Mouse (Mus musculus) heart, postnatal 0 days (tissue): ENCODE data around the gene Gfod1. TPM values are rescaled to one million over a fixed set of nuclear protein-coding genes. Genes with fewer than 3 reads are reported as not detected.

Source experiments
- ATAC-seq: fragments of 200-750 bp; cut with Nextera tagmentation; 2 replicates; pipeline ENCODE4 v1.8.0; 2017; ENCODE audit warnings: low read depth, moderate number of reproducible peaks, moderate library complexity; ENCODE audit not compliant: insufficient read depth
- DNase-seq: peaks from one replicate; pipeline ENCODE4 v3.0.0-alpha.2; 2016; ENCODE audit warnings: low spot score
- H3K27ac ChIP-seq: fragments of 300-500 bp; sonication (generic); 2 replicates; pipeline ENCODE4 v1.5.1; 2014; ENCODE audit warnings: low read depth, mild to moderate bottlenecking
- H3K27me3 ChIP-seq: fragments of 300-500 bp; sonication (generic); 2 replicates; pipeline ENCODE4 v1.6.1; 2014; ENCODE audit warnings: low read length, mixed read lengths; ENCODE audit not compliant: control insufficient read depth, insufficient read depth
- H3K36me3 ChIP-seq: fragments of 300-500 bp; sonication (generic); replicated peaks from 2 replicates; pipeline ENCODE4 v1.6.1; 2014; ENCODE audit warnings: low read length, mixed read lengths; ENCODE audit not compliant: control insufficient read depth, insufficient read depth
- H3K4me1 ChIP-seq: fragments of 300-500 bp; sonication (generic); 2 replicates; pipeline ENCODE4 v1.6.1; 2014; ENCODE audit warnings: antibody characterized with exemption; ENCODE audit not compliant: control insufficient read depth, insufficient read depth
- H3K4me2 ChIP-seq: fragments of 300-500 bp; sonication (generic); 2 replicates; pipeline ENCODE4 v1.6.1; 2014; ENCODE audit warnings: low read depth, mild to moderate bottlenecking, low read length, moderate library complexity
- H3K4me3 ChIP-seq: fragments of 300-500 bp; sonication (generic); 2 replicates; pipeline ENCODE4 v1.5.1; 2014; ENCODE audit warnings: low read depth, low read length
- H3K9ac ChIP-seq: fragments of 300-500 bp; sonication (generic); replicated peaks from 2 replicates; pipeline ENCODE4 v1.6.1; 2014; ENCODE audit warnings: low read depth, low read length, mixed read lengths
- H3K9me3 ChIP-seq: fragments of 300-500 bp; sonication (generic); replicated peaks from 2 replicates; pipeline ENCODE4 v1.6.1; 2016; ENCODE audit warnings: low read length; ENCODE audit not compliant: control insufficient read depth
- CTCF ChIP-seq: IDR thresholded peaks from 2 replicates; pipeline ENCODE4 v1.5.1; 2016; ENCODE audit warnings: antibody characterized with exemption, control low read depth, low read depth
- EP300 ChIP-seq: IDR thresholded peaks from 2 replicates; pipeline ENCODE4 v1.6.1; 2016; ENCODE audit warnings: antibody characterized with exemption, low read depth
- WGBS: fragments of 180-500 bp; shearing (Covaris S2); extraction: QIAGEN DNeasy Blood & Tissue Kit; methylation state at CpG from one replicate; pipeline ENCODE4 v1.1.7; 2014; 5-methylcytosine and 5-hydroxymethylcytosine counted together
- polyA plus RNA-seq: library from polyadenylated mRNA; unstranded; fragments of >200 nt; fragmentation: Nextera tagmentation; extraction: Ambion mirVana; gene quantifications from 2 replicates; pipeline ENCODE4 v1.2.1, GENCODE M21; 2015
- total RNA-seq: library from RNA; depleted of rRNA; stranded (reverse); fragments of >200 nt; gene quantifications from 2 replicates; pipeline ENCODE4 v1.2.3, GENCODE M21; 2014; ENCODE audit warnings: low replicate concordance

The Gfod1 gene
- total and polyA plus RNA-seq, 2 experiments from 2014 or later = 2.5 to 20.5 TPM

DNA sequence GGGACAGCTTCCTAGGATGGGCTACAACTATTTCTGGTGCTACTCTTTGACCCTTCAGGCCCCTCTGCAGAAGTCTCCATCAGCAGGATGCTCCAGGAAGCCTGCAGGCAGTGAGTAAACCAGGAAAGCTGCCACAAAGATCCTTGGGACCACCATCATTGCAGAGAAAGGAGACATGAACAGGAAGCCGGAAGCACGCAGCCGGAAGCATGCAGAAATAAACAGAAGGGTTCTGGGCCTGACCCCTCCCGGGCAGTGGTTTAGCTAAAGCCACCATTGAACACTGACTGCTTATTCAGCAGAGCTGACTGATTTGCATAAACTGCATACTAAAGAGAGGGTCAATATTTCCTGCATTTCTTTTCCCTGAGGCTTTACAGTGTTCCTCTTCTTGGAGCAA, 34.7 kb upstream of the Gfod1 start:
- Histone ChIP-seq H3K27me3 (no peaks in the 10 kb centered on the region), H3K27ac (no peak overlapping the region), H3K4me2 (no peak overlapping the region), H3K4me3 (no peak overlapping the region), H3K4me1 (peaks cover 11% of the 10 kb centered on the region; the same call in 1 of the 2 replicates), H3K9ac (no peak overlapping the region), H3K36me3 (no peaks in the 10 kb centered on the region), H3K9me3 (no peaks in the 10 kb centered on the region)
- DNase-seq (no peak), ATAC-seq (no peak)
- 71% methylated on average over 4 of the region's 4 CpGs for WGBS
- TF ChIP-seq CTCF = no peak
- TF ChIP-seq EP300 = no peak

DNA sequence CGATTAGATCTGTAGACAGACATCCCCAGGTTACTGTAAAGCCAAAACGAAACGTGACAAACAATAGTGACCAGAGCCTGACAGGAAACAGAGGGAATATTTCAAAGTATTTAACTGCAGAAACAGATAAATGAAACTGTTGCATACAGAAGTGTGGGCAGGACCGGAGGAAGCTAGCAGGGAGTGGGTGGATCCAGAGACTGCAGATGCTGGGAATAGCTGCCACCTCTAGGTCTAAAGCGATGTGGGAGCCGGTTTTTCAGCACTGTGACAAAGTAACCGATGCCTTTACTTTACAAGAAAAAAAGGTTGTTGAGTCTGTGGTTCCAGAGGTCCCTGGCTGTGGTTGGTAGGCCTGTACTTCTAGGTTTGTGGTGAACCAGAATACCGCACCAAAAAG, 34.0 kb upstream of the Gfod1 start:
- Histone ChIP-seq H3K9ac (no peak overlapping the region), H3K27me3 (no peaks in the 10 kb centered on the region), H3K36me3 (no peaks in the 10 kb centered on the region), H3K4me1 (peaks cover 11% of the 10 kb centered on the region; the same call in 1 of the 2 replicates), H3K9me3 (no peaks in the 10 kb centered on the region), H3K27ac (no peak overlapping the region), H3K4me2 (no peak overlapping the region), H3K4me3 (no peak overlapping the region)
- TF ChIP-seq CTCF (no peak), EP300 (no peak)
- DNase-seq = no peak
- ATAC-seq = no peak
- WGBS = 80% methylated on average over 8 of the region's 8 CpGs

DNA sequence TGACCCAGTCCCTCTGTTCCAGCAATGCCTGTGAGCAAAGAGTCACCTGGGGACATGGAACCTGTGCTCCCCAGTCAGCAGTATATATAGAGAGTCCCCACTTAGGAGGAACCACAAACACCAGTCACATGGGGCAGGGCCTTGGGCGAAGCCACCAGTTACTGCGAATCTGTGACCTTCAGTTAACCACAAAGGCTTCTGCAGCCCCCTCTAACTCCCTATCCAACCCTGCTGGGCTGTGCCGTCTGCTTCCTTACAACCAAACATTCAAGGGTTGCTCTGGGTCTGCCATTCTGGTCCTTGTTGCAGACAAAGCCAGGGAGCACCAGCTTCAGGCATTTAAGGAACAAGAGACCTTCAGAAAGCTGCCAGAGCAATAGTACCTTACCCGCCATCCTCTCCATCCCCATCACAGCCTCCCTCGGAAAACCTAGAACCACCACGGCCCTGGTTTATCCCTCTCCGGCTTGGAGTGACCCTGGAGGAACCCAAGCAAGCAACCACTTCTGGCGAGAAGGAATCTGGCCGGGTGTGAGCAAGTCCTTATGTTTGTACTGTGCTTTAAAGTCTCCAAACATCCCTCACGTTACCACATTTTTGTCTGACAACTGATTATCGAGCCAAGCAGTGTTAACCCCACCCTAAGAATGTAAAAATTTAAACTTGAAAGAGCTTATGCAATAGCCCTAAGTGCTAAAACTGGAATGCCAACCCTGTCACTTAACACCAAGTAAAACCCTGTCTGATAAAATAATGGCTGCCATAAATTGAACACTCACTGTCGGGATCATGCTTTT, 32.7 kb upstream of the Gfod1 start:
- Histone ChIP-seq H3K9ac (no peak overlapping the region), H3K4me3 (no peak overlapping the region), H3K27me3 (no peaks in the 10 kb centered on the region), H3K27ac (no peak overlapping the region; the same call in 1 of the 2 replicates), H3K4me2 (no peak overlapping the region), H3K36me3 (no peaks in the 10 kb centered on the region), H3K4me1 (peaks cover 11% of the 10 kb centered on the region; the same call in 1 of the 2 replicates), H3K9me3 (no peaks in the 10 kb centered on the region)
- DNase-seq = no peak
- WGBS = 63% methylated on average over 12 of the region's 12 CpGs
- TF ChIP-seq CTCF (no peak), EP300 (no peak)
- no peak for ATAC-seq

DNA sequence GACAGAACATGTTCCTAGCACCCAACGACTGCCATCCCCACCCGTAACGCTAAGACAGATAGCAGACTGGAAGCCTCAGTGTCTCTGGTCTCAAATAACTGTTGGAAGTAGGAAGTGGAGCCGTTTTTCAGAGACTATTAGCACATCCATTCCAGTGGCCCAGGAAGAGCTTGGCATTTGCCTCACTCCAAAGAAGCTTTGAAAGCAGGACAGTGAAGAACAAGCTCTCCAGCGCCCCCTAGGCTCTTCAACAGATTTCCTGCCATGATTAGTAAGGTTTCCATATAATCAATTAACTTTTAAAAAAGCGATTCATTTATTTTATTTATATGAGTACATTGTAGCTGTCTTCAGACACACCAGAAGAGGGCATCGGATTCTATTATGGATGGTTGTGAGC, 28.6 kb upstream of the Gfod1 start:
- ATAC-seq = no peak

DNA sequence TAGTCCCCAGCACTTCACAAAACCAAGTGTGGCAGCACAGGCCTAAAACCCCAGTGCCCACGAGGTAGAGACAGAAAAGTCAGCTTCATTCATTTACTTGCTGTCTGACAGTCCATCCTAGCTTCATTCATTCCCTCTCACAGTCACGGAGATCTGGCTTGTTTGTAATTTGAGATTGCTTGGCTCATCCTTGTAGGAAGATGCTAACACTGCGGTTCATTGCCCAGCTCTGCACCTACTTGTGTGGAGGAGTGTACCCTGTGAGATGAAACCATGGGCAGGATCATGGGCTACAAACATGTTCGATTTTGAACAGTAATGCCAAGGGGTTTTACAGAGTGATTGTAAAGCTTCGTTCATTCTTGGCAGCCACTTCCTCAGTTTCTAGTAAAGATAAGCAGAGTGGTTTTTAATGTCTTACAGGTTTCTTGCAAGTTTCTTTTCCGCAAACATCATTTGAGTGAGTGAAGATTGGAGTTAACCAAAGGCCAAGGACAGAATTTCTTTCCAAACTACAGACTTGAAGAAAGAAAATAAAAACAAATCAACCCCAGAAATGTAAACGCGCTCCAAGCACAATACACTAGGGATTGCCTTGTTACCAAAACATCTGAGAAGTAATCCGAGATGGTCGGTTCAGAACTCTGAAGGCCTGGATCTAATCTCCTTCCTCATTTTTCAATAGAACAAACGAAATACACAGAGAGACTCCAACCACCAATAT, 27.9 kb upstream of the Gfod1 start:
- WGBS = 62% methylated on average over 11 of the region's 11 CpGs
- no peak overlapping the region for H3K4me2 ChIP-seq
- ATAC-seq = no peak
- H3K9me3 ChIP-seq = no peaks in the 10 kb centered on the region
- no peak for DNase-seq
- H3K36me3 ChIP-seq = no peaks in the 10 kb centered on the region
- no peaks in the 10 kb centered on the region for H3K27me3 ChIP-seq
- no peak overlapping the region for H3K9ac ChIP-seq
- TF ChIP-seq CTCF = no peak
- no peak for TF ChIP-seq EP300
- no peak overlapping the region for H3K27ac ChIP-seq
- H3K4me3 ChIP-seq = no peak overlapping the region
- H3K4me1 ChIP-seq = peaks cover 10% of the 10 kb centered on the region; the same call in 1 of the 2 replicates

More for the DNA sequence above, 28.6 kb upstream of the Gfod1 start:
- H3K9ac ChIP-seq = no peak overlapping the region
- TF ChIP-seq CTCF = 0 out of 2 replicates have a peak, but pooled peaks have one; percentile 13
- no peak for TF ChIP-seq EP300
- H3K36me3 ChIP-seq = no peaks in the 10 kb centered on the region
- 45% methylated on average over 7 of the region's 7 CpGs for WGBS
- no peak overlapping the region for H3K4me2 ChIP-seq
- DNase-seq = no peak
- no peak overlapping the region for H3K27ac ChIP-seq
- H3K4me1 ChIP-seq = peaks cover 11% of the 10 kb centered on the region; the same call in 1 of the 2 replicates
- no peaks in the 10 kb centered on the region for H3K9me3 ChIP-seq
- H3K27me3 ChIP-seq = no peaks in the 10 kb centered on the region
- no peak overlapping the region for H3K4me3 ChIP-seq
